Mouse (Mus musculus) thymus, adult 2 months (tissue): Measurements from ENCODE around the gene Tapbp. TPM values are rescaled to one million over a fixed set of nuclear protein-coding genes. Genes with fewer than 3 reads are reported as not detected.

Experiments
- DNase-seq: peaks from one replicate; pipeline ENCODE4 v3.0.0; 2021
- H3K27ac ChIP-seq: fragments of 200-500 bp; 2 replicates; pipeline ENCODE4 v1.5.1; 2012; ENCODE audit warnings: low read length, control low read depth; ENCODE audit not compliant: control insufficient read depth, insufficient read depth
- H3K27me3 ChIP-seq: fragments of 200-500 bp; 2 replicates; pipeline ENCODE4 v1.6.1; 2012; ENCODE audit warnings: mild to moderate bottlenecking, low read length, moderate library complexity, mixed read lengths; ENCODE audit not compliant: control insufficient read depth, insufficient read depth
- H3K36me3 ChIP-seq: fragments of 200-500 bp; 2 replicates; pipeline ENCODE4 v1.6.1; 2012; ENCODE audit warnings: mild to moderate bottlenecking, low read length, moderate library complexity; ENCODE audit not compliant: control insufficient read depth, insufficient read depth
- H3K4me1 ChIP-seq: fragments of 200-500 bp; replicated peaks from 2 replicates; pipeline ENCODE4 v1.6.1; 2012; ENCODE audit warnings: low read length; ENCODE audit not compliant: control insufficient read depth, insufficient read depth
- H3K4me3 ChIP-seq: fragments of 200-500 bp; 2 replicates; pipeline ENCODE4 v1.5.1; 2012; ENCODE audit warnings: mild to moderate bottlenecking, low read length, control low read depth, moderate library complexity; ENCODE audit not compliant: control insufficient read depth, insufficient read depth
- CTCF ChIP-seq: fragments of 200-500 bp; IDR thresholded peaks from 2 replicates; pipeline ENCODE4 v1.5.1; 2012; ENCODE audit warnings: mild to moderate bottlenecking, control low read depth, low read length, moderate library complexity, borderline replicate concordance; ENCODE audit not compliant: control insufficient read depth, poor library complexity, insufficient read depth; ENCODE audit errors: extremely low read depth
- POLR2A ChIP-seq: fragments of 200-500 bp; IDR thresholded peaks from 2 replicates; pipeline ENCODE4 v1.6.1; 2012; ENCODE audit warnings: mild to moderate bottlenecking, low read length, control low read depth, moderate library complexity; ENCODE audit not compliant: control insufficient read depth, poor library complexity, insufficient read depth; ENCODE audit errors: extremely low read depth
- WGBS: fragments of 180-500 bp; shearing (Covaris S2); methylation state at CpG from one replicate; pipeline ENCODE4 v1.1.7; 2018; 5-methylcytosine and 5-hydroxymethylcytosine counted together
- polyA plus RNA-seq: library from polyadenylated mRNA; depleted of rRNA; stranded (reverse); fragments of >200 nt; gene quantifications from 2 replicates; pipeline ENCODE4 v1.2.3, GENCODE M21; 2012

The Tapbp gene
- polyA plus RNA-seq, 1 experiment = 201 TPM

DNA sequence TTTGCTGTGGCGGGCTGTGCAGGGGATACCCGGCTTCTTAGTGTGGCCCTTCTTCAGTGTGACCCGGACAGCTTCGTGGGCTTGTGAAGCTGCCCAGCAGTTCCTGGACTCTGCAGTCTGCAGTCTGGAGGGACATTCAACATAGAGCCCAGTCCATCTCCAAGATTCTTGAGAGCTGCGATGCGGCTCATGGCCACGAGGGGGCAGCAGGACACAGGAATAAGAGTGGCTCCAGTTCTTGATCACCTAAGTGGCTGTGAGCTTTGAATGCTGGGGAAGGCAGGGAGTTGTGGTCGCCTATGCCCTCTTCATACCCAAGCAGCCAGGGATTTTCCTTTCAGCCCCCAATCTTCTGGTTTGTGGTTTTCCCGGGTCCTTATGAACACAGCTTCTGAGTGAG lies 52.8 kb downstream of the Tapbp start:
- TF ChIP-seq POLR2A (0 out of 2 replicates have a peak, but pooled peaks have one; percentile 26), CTCF (peak; percentile 90; the same call in 1 of the 2 replicates)
- under 1% methylated on average over 9 of the region's 9 CpGs for WGBS
- DNase-seq = peak; percentile 75
- no peaks in the 10 kb centered on the region for H3K27me3 ChIP-seq
- no peak overlapping the region for H3K27ac ChIP-seq
- peaks cover 11% of the 10 kb centered on the region for H3K36me3 ChIP-seq
- H3K4me1 ChIP-seq = no peaks in the 10 kb centered on the region
- H3K4me3 ChIP-seq = no peak overlapping the region

- Histone ChIP-seq H3K27ac (no peak overlapping the region), H3K4me3 (no peak overlapping the region), H3K27me3 (no peaks in the 10 kb centered on the region), H3K4me1 (no peaks in the 10 kb centered on the region), H3K36me3 (peaks cover 11% of the 10 kb centered on the region)
- WGBS = 31% methylated on average over 5 of the region's 5 CpGs
- peak; percentile 52 for DNase-seq
- TF ChIP-seq CTCF = no peak
- TF ChIP-seq POLR2A = no peak
These were observed 53.2 kb downstream of the Tapbp start for GRCm38 (mm10) chr17:33968927-33969326.

GRCm38 (mm10) chr17:33969394-33969793 lies 53.7 kb downstream of the Tapbp start:
- Histone ChIP-seq H3K4me1 (no peaks in the 10 kb centered on the region), H3K27me3 (no peaks in the 10 kb centered on the region), H3K27ac (no peak overlapping the region), H3K36me3 (peaks cover 11% of the 10 kb centered on the region), H3K4me3 (no peak overlapping the region)
- no peak for DNase-seq
- TF ChIP-seq POLR2A = no peak
- no peak for TF ChIP-seq CTCF
- 89% methylated on average over 4 of the region's 4 CpGs for WGBS

DNA sequence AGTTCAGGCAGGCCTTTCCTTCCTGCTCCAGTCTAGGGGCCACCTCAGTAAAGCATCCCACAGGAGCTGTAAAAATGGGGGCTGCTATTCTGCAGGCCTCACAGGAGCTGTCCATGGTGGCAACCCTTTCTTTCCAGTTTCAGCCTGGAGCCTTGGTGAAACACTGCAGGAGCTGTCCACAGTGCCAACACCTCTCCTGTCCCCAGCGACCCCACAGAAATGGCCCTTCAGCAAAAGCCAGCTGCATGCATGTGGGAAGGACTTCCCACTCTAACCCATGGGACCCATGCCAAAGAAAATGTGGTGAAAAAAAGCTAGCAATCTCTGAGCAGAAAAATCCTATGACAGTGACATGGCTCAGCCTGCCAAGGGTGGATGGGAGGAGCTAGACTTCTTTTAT lies 57.0 kb downstream of the Tapbp start:
- no peak for DNase-seq
- Histone ChIP-seq H3K4me1 (peaks cover 2% of the 10 kb centered on the region), H3K27ac (no peak overlapping the region), H3K27me3 (no peaks in the 10 kb centered on the region), H3K36me3 (no peaks in the 10 kb centered on the region), H3K4me3 (no peak overlapping the region)
- 41% methylated on average over 1 of the region's 1 CpGs for WGBS
- TF ChIP-seq CTCF = no peak
- TF ChIP-seq POLR2A = no peak

GRCm38 (mm10) chr17:33973572-33973971 lies 57.9 kb downstream of the Tapbp start:
- H3K36me3 ChIP-seq = no peaks in the 10 kb centered on the region
- H3K4me1 ChIP-seq = peaks cover 8% of the 10 kb centered on the region
- 78% methylated on average over 3 of the region's 3 CpGs for WGBS
- no peak overlapping the region for H3K4me3 ChIP-seq
- H3K27ac ChIP-seq = no peak overlapping the region
- DNase-seq = no peak
- no peaks in the 10 kb centered on the region for H3K27me3 ChIP-seq
- no peak for TF ChIP-seq POLR2A
- TF ChIP-seq CTCF = no peak

- Histone ChIP-seq H3K4me1 (peaks cover 28% of the 10 kb centered on the region), H3K36me3 (no peaks in the 10 kb centered on the region), H3K27ac (no peak overlapping the region), H3K27me3 (no peaks in the 10 kb centered on the region), H3K4me3 (peak overlapping the region; percentile 58)
- TF ChIP-seq POLR2A = no peak
- TF ChIP-seq CTCF = 0 out of 2 replicates have a peak, but pooled peaks have one; percentile 11
- no peak for DNase-seq
- 10% methylated on average over 57 of the region's 57 CpGs for WGBS
These were observed 62.3 kb downstream of the Tapbp start for GRCm38 (mm10) chr17:33977861-33978557.
